ENCODE assay signal across 18 mouse cellular contexts in genomic region chr5:13441112-13441511, GRCm38 (mm10).
DNase-seq lines count a peak whose midpoint lies in the region; ATAC-seq and TF ChIP-seq lines count a peak whose summit lies in the region.
"Had no signal": no experiment of that assay in that cellular context is flagged by ENCODE, and none has a peak within 500 bp of the region (broad histone marks: within the 10 kb centered on the region; RNA-seq: fewer than 3 reads in every experiment).

No protein-coding gene starts in this region.

- TF ChIP-seq CTCF in forebrain, postnatal 0 days (IDR thresholded peaks at IDR 0.05; ENCODE audit: low read depth), result no peak

- no peaks in the 10 kb centered on the region for H3K4me1 ChIP-seq in heart, embryonic 12.5 days (replicated peaks)
- no peaks in the 10 kb centered on the region; the same call in 1 of the 2 replicates for H3K4me1 ChIP-seq in forebrain, postnatal 0 days (ENCODE audit: insufficient read depth)
- H3K4me1 ChIP-seq: hindbrain, embryonic 10.5 days; liver, embryonic 15.5 days; neural tube, embryonic 15.5 days; stomach, embryonic 15.5 days had no signal

- no peak overlapping the region for H3K4me3 ChIP-seq in heart, embryonic 12.5 days
- H3K4me3 ChIP-seq in forebrain, postnatal 0 days (ENCODE audit: low read depth, low read length), result no peak overlapping the region
- H3K4me3 ChIP-seq: gastrocnemius, adult 2 months; hindbrain, embryonic 10.5 days; limb, embryonic 13.5 days; liver, embryonic 15.5 days; neural tube, embryonic 15.5 days; stomach, embryonic 15.5 days had no signal

- H3K36me3 ChIP-seq in heart, embryonic 12.5 days, result no peaks in the 10 kb centered on the region
- no peaks in the 10 kb centered on the region for H3K36me3 ChIP-seq in forebrain, postnatal 0 days (ENCODE audit: insufficient read depth)
- H3K36me3 ChIP-seq: hindbrain, embryonic 10.5 days; limb, embryonic 13.5 days; liver, embryonic 15.5 days; neural tube, embryonic 15.5 days; stomach, embryonic 15.5 days had no signal

- DNase-seq in heart, adult 9 months (ENCODE audit: low spot score in 2 of 2), result peak; percentile 1 to 31
- DNase-seq in lung, postnatal 10 days, result peak; percentile 5
- no peak for DNase-seq in lung, adult 18-20 months
- no peak for DNase-seq in forebrain, postnatal 0 days
- DNase-seq in kidney, postnatal 36 days, result peak; percentile 4 to 8
- no peak for DNase-seq in frontal cortex, postnatal 36 days (ENCODE audit: low spot score in 2 of 2)
- DNase-seq in urinary bladder, postnatal 10 days (ENCODE audit: low spot score), result no peak
- DNase-seq: cerebellum, postnatal 14 days; gastrocnemius, adult 2 months; right cerebral cortex, adult 18-20 months; thymus, postnatal 25 days had no signal

- no peak overlapping the region for H3K9ac ChIP-seq in heart, embryonic 12.5 days
- no peak overlapping the region for H3K9ac ChIP-seq in forebrain, postnatal 0 days
- H3K9ac ChIP-seq: limb, embryonic 13.5 days; liver, embryonic 15.5 days; neural tube, embryonic 15.5 days; stomach, embryonic 15.5 days had no signal

- no peaks in the 10 kb centered on the region for H3K27me3 ChIP-seq in heart, embryonic 12.5 days (replicated peaks)
- H3K27me3 ChIP-seq in forebrain, postnatal 0 days (ENCODE audit: insufficient read depth, low read length), result no peaks in the 10 kb centered on the region
- H3K27me3 ChIP-seq: limb, embryonic 13.5 days; liver, embryonic 15.5 days; neural tube, embryonic 15.5 days; stomach, embryonic 15.5 days had no signal

- no peak for ATAC-seq in heart, embryonic 12.5 days (ENCODE audit: insufficient number of reproducible peaks, low FRiP score)
- ATAC-seq in forebrain, postnatal 0 days, result peak; percentile 32
- ATAC-seq: inflammation-experienced regulatory T-cells, adult 6 months had no signal

- H3K9me3 ChIP-seq in heart, embryonic 12.5 days (replicated peaks), result no peaks in the 10 kb centered on the region
- no peaks in the 10 kb centered on the region for H3K9me3 ChIP-seq in forebrain, postnatal 0 days (ENCODE audit: low read length)
- H3K9me3 ChIP-seq: hindbrain, embryonic 10.5 days; limb, embryonic 13.5 days; liver, embryonic 15.5 days; neural tube, embryonic 15.5 days; stomach, embryonic 15.5 days had no signal

- H3K27ac ChIP-seq in heart, embryonic 12.5 days (ENCODE audit: poor library complexity, severe bottlenecking), result no peak overlapping the region
- H3K27ac ChIP-seq in forebrain, postnatal 0 days (ENCODE audit: low read depth, low read length), result no peak overlapping the region
- H3K27ac ChIP-seq: gastrocnemius, adult 2 months; hindbrain, embryonic 10.5 days; limb, embryonic 13.5 days; liver, embryonic 15.5 days; neural tube, embryonic 15.5 days; stomach, embryonic 15.5 days had no signal

- H3K4me2 ChIP-seq in heart, embryonic 12.5 days, result no peak overlapping the region
- H3K4me2 ChIP-seq in forebrain, postnatal 0 days (ENCODE audit: low read depth), result no peak overlapping the region
- H3K4me2 ChIP-seq: limb, embryonic 13.5 days; liver, embryonic 15.5 days; neural tube, embryonic 15.5 days; stomach, embryonic 15.5 days had no signal

Comparison
In these comparisons a context has a peak if more than half of its experiments do, and no peak if none do; other contexts are left out.
1. DNase-seq: peak in heart, adult 9 months (2 of 2), lung, postnatal 10 days (single experiment) and kidney, postnatal 36 days (2 of 2); none in lung, adult 18-20 months (0 of 2), forebrain, postnatal 0 days (single experiment), frontal cortex, postnatal 36 days (0 of 2) and urinary bladder, postnatal 10 days (single experiment).